Mouse (Mus musculus) urinary bladder, postnatal 10 days (tissue): ENCODE data around the gene Ppm1g.
"Not testable (repeated sequence)": the region's sequence is repeated elsewhere in the genome, so short reads cannot be mapped to it uniquely, and the experiment has no call there.

Experiments
- DNase-seq: peaks from one replicate; pipeline ENCODE4 v3.0.0; 2022; ENCODE audit warnings: low spot score

Ppm1g gene

DNA sequence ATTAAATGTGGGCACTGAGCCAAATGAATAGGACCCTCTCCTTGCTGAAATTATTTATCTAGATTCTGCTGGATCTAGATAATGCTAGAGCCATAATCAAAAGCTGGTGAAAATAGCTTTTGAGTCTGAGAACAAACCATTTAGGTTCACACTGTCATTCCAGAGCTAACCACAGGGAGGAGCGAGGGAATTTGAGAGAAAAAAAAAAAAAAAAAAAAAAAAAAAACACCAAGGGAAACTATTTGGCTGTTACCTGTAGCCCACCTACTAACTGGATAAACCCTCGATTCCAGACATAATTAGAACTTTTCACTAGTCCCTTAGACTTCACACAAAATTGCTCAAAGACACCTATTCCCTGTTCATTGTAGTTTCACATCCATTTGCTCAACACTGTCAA lies 1.4 kb downstream of the Ppm1g start:
- DNase-seq = no peak

DNA sequence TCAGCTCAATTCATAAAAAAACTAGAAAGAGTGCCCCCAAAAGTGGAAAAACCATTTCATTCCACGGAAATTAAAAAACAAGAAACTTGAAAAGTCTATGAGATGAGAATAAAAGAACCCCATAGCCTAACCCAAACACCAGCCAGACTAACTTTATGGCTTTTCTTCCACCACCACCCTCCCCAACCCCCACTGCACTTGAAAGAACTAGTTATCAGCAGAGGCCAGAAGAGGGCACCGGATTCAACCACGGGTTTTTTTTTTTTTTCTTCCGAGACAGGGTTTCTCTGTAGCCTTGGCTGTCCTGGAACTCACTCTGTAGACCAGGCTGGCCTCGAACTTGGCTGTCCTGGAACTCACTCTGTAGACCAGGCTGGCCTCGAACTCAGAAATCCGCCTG lies 2.2 kb downstream of the Ppm1g start:
- DNase-seq = no peak

DNA sequence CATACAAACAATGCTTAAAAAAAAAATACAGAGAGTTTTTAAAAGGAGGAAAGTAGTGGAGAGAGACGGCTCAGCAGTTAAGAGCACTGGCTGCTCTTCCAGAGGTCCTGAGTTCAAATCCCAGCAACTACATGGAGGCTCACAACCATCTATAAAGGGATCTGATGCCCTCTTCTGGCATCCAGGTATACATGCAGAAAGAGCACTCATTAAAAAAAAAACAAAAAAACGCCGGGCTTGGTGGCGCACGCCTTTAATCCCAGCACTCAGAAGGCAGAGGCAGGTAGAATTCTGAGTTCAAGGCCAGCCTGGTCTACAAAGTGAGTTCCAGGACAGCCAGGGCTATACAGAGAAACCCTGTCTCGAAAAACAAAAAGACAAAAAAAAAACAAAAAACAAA lies 3.9 kb downstream of the Ppm1g start:
- DNase-seq = not testable (repeated sequence)

DNA sequence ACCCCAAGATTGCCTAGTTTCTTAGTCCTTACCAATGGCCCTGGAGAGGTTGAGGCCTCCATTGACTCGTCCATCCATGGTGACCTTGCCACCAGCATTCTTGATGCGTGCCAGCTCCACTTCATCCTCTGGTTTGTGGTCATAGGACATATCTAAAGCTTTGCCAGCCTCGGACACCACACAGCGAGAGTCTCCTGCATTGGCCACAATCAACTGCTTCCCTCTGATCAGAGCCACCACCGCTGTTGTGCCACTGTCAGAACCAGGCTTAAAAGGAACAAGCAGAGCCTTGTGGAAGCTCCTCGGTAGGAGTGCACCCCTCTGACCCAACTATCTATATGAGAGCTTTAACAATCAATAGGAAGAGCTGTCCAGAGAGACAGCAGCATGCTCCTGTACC lies 16.1 kb downstream of the Ppm1g start:
- DNase-seq = no peak

DNA sequence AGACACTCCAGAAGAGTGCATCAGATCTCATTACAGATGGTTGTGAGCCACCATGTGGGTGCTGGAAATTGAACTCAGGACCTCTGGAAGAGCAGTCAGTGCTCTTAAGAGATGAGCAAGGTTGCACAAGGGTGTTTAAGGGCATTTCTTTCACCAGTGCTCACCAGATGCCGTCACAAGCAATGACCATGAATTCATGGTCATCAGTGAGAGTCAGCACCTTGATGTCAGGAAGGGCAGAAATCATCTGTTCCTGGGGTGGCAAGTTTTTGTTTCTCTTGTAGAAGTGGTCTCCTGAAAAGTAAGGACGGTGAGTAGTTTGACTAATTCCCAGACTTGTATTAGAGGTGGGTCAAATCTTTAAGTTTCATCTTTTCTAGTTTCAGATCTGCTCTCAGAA lies 16.6 kb downstream of the Ppm1g start:
- no peak for DNase-seq

DNA sequence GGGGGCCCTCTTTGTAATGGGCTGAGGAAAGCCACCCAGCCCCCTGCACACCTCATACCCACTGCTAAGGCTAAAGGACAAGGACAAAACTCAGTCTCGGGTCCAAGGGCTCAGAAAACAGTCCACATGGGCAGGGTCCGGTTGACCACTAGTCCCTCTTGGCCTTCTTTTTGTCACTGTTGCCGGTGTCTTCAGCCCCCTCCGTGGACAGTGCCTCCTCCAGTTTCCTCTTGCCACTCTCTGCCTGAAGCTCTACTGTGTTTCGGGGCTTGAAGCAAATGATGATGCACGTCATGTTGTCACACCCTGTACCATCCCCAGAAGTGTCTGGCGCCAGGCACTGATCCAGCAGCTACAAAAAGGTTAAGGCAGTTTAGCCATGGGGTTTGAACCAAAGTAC lies 17.6 kb downstream of the Ppm1g start:
- DNase-seq = no peak

DNA sequence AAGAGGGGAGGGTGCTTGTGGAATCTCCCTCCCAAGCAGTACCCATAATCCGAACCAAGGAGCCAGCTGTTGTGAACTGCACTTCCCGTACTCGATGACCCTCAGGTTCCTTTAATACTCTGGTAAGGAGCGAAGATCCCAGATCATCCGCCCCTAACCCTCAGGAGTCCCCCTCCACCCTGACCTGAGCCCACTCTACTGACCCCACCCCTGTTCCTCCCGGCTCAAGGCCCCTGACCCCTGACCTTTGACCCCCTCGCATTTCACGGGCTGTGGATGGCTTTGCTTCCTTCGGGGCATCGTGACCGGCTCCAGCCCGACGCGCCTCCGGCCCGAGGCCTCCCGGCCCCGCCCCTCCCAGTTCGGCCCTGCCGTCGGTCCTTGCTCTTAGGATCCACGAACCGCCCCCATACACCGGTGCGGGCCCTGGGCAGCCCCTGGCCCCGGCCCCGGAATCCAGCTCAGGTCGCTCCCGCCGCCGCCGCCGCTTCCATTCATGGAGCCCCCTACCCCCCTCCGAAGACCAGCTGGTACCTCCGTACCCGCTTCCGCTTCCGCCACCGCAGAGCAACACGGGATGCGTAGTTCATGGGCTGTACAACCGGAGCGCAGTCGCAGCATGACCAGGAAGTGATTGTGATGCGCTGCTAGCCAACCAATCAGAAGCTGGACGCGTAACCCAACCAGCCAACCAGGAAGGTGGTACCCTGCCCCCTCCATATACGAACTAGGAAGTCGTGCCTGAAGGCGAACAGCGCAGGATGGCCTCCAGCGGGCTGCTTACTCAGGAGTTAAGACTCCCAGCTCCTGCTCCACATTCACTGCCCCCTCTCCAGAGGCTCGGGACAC lies 18.5 kb downstream of the Ppm1g start, which contains the start of gene Zfp513:
Zfp513 (minus strand) TSS at position 562 of the 849 bp plus-strand sequence.
- peak; percentile 81 for DNase-seq

DNA sequence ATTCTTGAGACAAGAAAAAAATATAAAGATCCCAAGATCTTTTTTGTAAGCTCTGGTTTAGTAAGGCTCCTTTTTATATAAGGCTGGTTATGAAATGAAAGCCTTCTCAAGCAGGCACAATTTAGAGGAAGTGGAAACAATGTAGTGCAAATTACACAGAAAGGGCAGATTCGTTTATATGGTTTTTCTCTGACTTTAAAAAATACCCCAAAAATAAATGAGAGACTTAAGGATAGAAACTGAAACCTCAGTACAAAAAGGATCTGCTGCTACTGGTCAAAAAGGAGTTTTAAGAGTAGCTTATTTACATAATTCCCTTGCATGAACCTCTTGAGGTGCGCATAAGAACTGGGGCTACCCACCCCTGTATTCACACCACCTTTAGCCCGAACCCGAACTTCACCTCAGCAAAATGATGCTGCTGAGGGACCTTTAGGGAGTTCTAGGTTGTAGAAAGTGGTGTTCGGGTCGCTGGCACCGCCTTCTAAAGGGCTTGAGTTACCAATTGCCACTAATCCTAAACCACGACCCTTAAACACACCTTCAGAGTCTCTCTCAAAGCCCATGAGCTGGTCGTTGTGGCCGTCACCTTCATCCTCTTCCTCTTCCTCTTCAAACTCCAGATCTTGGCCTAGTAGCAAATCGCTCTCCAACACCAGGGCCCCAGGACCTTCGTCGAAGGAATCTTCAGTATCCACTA lies 19.3 kb downstream of the Ppm1g start:
- DNase-seq = no peak

DNA sequence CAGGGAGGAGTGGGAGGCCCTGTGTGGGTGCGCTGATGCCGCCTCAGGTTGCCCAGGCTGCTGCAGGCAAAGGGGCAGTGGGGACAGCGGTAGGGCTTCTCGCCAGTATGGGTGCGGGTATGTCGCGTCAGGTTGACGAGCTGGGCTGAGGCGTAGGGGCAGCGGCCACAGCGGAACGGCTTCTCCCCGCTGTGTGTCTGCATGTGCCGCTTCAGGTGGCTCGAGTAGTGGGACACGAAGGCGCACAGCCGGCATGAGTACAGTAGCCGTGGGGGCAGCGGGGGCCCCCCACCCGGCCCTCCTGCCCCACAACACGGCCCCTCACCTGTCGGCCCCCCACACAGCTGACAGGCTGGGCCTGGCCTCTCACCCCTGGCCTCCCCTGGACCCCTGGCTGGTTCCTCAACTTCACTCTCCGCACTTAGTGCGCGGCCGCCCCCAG lies 20.1 kb downstream of the Ppm1g start:
- no peak for DNase-seq

DNA sequence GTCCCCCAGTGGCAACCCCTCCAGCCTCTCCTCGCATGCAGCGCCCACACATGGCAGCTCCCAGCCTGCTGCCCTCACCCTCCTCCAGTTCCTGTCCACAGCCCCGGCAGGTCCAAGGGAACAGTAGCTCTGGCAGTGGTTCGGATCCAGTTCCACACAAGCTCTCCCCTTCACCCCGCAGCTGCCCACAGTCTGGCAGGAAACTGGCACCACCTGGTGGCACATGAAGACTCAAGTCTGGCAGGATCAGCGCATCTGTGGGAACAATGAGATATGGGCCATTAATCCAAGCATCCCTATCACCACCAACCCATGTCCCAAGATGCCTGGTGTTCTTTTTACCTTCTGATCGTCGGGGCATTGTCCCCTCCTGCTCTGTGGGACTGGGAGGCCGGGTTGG lies 20.6 kb downstream of the Ppm1g start:
- DNase-seq = no peak

DNA sequence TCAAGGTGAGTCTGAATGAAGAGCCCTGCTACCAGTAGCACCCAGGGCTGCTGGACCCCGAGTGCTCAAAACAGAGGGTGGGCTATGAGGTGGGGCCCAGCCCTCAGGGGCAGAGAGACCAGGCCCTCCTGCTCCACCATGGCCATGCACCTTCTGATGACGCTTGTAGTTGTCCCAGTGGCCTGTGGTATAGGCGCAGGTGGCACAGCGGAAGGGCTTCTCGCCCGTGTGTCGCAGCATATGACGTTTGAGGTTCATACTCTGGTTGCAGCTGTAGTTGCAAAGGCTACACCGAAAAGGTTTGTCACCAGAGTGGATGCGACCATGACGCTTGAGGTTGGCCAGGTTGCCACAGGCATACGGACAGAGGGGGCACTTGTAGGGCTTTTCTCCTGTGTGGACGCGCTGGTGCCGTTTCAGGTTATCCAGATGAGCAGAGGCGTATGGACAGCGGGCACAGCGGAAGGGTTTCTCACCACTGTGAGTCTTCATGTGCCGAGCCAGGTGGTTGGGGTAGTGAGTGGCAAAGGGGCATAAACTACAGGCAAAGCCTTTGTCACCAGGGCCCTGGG lies 21.1 kb downstream of the Ppm1g start:
- no peak for DNase-seq

DNA sequence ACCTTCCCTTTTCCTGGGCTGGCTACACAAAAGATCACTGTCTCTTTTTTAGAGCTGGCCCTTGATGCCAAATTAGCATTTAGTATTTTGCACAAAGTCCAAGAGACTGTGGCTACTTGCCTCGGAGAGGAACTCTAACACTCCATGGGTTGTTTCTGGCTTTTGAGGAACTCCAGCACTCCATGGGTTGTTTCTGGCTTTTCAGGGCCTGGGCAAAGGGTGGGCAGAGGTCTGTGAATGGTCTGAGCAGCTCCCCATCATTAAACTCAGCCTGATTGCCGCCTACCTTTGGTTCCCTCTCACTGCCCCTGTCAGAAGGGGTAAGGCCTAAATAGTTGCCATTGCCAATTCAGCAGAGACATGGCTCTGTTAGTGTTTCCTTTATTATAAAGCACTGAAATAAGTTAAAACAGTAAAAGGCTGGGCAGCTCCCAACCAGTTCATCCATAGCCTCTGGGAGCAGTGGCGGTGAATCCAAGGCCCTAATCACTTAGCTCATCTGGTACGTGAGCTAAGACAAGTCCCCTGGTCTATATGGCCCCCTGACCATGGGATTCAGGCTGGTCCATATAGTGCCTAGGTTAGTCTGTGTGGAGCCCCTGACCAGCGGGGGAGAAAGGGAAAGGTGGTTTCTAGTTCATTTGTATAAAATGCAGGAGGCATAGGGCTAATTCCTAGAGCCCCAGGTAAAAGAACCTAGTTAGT lies 21.7 kb downstream of the Ppm1g start:
- no peak for DNase-seq

DNA sequence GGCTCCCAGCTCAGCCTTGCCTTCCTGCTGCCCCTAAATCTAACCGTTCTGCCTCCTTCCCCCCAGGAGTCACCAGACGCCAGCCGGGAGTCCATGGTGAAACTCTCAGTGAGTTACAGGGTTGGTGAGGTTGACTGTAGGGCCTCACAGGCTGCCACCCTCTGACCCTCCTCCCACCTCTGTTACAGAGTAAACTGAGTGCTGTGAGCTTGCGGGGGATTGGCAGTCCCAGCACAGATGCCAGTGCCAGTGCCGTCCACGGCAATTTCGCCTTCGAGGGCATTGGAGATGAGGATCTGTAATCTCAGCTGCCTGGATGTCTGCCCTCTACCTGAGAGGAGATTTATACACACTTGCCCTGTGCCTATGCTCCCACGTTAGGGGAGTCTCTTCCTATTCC lies 22.3 kb downstream of the Ppm1g start:
- DNase-seq = no peak

DNA sequence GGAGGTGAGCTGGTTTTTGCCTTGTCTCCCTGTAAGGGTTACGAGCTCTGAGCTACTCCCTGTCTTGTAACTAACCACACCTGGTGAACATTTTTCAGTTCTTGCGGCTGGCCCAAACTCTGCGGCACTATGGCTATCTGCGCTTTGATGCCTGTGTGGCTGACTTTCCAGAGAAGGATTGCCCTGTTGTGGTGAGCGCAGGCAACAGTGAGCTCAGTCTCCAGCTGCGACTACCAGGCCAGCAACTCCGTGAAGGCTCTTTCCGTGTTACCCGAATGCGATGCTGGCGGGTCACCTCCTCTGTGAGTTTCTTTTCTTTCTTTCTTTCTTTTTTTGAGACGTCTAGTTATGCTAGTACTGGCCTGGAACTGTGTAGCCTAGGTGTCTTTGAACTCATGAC lies 23.4 kb downstream of the Ppm1g start:
- no peak for DNase-seq

DNA sequence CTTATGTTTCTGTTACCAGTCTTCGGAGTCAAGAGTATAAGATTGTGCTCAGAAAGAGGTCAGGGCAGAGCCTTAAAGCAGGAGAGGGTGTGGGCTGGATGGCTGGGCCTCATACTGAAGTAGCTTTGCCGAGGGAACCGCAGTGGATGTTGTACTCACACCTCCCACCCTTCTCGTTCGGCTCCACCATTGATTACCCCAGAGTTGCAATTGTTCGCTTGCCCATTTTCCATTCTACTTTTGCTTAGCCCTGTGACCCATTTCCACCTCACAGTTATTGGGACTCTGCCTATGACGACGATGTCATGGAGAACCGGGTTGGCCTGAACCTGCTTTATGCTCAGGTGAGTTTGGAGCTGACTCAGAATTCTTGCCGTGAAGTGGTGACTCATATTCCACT lies 24.3 kb downstream of the Ppm1g start:
- no peak for DNase-seq

DNA sequence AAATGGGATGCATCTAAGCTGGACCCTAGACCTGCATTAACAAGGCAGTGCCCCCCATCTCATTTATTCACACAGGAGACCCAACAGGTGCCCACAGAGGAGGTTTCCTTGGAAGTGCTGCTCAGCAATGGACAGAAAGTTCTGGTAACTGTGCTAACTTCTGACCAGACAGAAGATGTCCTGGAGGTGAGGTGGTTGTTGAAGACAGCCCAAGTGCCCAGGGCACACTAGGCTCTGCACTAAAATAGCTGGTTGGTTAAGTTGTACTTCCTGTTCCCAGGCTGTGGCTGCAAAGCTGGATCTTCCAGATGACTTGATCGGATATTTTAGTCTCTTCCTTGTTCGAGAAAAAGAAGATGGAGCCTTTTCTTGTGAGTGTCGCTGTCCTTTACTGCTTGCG lies 24.8 kb downstream of the Ppm1g start:
- no peak for DNase-seq

DNA sequence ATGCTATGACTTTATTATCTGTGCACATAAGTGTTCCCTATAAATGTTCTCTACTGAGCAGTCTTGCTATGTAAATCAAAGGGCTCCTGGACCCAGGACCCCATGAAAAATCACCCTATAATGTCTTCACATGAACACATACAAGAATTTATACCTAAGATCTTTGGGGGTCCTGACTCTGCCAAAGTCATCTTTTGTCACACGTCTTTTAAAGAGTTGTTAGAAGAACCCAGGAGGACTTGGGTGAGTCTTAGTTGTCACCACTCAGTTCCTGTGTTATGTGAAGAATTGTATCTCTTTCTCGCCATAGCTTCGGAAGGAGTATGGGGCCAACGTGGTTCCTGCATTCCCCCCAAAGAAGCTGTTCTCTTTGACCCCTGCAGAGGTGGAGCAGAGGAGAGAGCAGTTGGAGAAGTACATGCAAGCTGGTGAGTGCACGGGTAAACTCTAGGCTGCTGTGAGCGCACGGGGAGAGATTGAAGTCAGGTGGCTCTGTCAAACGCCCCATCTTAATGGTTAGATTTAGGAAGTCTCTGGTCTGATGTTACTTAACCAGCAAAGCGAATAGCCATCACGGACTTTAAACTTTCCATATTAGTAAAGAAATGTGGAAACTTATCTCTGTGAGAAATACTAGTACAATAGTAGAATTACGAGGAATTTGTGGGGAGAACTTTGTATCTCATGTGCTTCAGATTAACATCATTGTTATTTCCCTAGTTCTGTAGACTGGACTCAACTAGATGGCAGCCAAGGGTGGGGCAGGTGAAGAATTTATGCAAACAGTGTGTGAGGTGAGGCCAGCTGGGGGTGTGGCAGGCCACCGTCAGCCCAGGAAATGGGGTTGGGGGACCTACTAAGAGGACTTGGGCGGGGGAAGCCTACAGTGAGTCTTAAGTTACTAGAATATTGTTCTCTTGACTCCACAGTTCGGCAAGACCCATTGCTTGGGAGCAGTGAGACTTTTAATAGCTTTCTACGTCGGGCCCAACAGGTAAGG lies 25.7 kb downstream of the Ppm1g start:
- DNase-seq = no peak

DNA sequence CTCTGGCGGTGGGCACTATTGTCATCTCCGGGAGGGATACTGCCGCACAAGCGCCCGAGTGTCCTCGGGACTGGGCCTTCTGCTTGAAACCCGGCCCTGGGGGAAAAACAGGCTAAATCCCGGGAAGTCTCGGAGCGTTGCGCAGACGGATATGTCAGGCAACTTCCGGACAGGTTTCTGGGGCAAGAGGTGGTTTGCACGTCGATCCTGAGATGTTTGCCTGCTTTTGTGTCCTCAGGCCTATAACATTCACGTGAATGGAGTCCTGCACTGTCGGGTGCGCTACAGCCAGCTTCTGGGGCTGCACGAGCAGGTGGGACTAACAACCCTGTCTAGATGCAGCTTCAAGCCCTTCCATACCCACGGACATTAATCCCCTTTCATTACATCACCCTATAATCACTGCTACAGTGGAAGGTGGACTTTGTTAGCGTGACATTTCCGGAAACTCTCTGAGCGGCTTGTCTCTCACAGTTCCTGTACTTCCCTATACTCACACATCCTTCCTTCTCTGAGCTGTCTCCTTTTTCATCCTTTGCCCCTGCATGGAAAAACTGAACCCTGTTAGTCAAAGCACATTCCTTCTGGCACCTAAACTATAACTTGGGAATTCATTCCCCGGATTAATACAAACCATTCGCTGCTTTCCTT lies 26.7 kb downstream of the Ppm1g start:
- DNase-seq = no peak

DNA sequence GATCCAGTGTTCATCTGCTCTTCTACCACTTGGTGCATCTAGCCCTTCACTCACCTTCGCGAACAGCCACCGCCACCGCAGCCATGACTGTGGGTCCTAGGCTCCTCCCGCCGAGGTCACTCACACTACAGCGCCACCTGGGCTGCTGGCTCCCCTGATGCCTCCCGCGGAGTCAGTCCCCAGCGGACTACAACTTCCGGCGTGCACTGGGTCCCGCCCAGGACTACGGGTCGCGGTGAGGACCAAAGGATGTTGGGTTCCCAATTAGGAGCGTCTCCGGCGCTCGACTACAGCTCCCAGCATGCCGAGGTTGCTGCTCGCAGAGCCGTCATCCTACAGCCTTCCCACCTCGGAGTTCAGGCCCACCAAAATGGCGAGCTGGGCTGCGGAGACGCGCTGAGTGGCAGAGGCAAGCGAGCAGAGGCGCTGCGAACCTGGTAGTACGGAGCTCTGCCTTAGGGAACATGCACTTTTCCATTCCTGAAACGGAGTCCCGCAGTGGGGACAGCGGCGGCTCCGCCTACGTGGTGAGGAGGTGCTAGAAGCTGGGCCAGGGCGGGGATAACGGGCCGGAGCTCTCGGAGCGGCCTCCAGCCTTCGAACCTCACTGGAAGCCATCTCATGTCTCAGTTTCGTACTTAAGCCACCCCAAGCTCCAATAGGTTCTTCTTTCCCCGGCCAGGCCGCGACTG lies 27.4 kb downstream of the Ppm1g start, which contains the start of the genes Snx17 and Eif2b4:
Snx17 (plus strand) TSS at position 289 of the 692 bp plus-strand sequence.
Eif2b4 (minus strand) TSS at position 492 of the 692 bp plus-strand sequence.
- peak; percentile 98 for DNase-seq
